Comparison of ENCODE assay signal across 11 mouse cellular contexts in genomic region chr10:111479599-111479998, GRCm38 (mm10).
"Had no signal": no experiment of that assay in that cellular context is flagged by ENCODE, and none has a peak within 500 bp of the region (broad histone marks: within the 10 kb centered on the region; RNA-seq: fewer than 3 reads in every experiment).

No protein-coding gene starts in this region.

- H3K9me3 ChIP-seq: limb, embryonic 13.5 days; liver, embryonic 15.5 days; lung, embryonic 15.5 days; midbrain, embryonic 12.5 days; neural tube, embryonic 15.5 days had no signal

- H3K9ac ChIP-seq: limb, embryonic 13.5 days; liver, embryonic 15.5 days; lung, embryonic 15.5 days; midbrain, embryonic 12.5 days; neural tube, embryonic 15.5 days had no signal

- H3K27ac ChIP-seq: left cerebral cortex, adult 2 months; limb, embryonic 13.5 days; liver, embryonic 15.5 days; lung, embryonic 15.5 days; midbrain, embryonic 12.5 days; neural tube, embryonic 15.5 days had no signal

- DNase-seq: kidney, adult 8-10 months; kidney, postnatal 25 days; right cerebral cortex, adult 18-20 months; right cerebral cortex, postnatal 25 days; thymus, postnatal 36 days had no signal

- H3K27me3 ChIP-seq: limb, embryonic 13.5 days; liver, embryonic 15.5 days; lung, embryonic 15.5 days; midbrain, embryonic 12.5 days; neural tube, embryonic 15.5 days had no signal

- H3K4me3 ChIP-seq: left cerebral cortex, adult 2 months; limb, embryonic 13.5 days; liver, embryonic 15.5 days; lung, embryonic 15.5 days; midbrain, embryonic 12.5 days; neural tube, embryonic 15.5 days had no signal
